Mouse (Mus musculus) liver, embryonic 16.5 days (tissue): ENCODE results near the gene Olfr1373. TPM values are rescaled to one million over a fixed set of nuclear protein-coding genes. Genes with fewer than 3 reads are reported as not detected.
"Not testable (repeated sequence)": the region's sequence is repeated elsewhere in the genome, so short reads cannot be mapped to it uniquely, and the experiment has no call there.

Source experiments
- ATAC-seq: fragments of 200-750 bp; cut with Nextera tagmentation; 2 replicates; pipeline ENCODE4 v1.8.0; 2017; ENCODE audit warnings: low read depth, mild to moderate bottlenecking, moderate number of reproducible peaks, moderate library complexity
- H3K27ac ChIP-seq: fragments of 300-500 bp; sonication (generic); 2 replicates; pipeline ENCODE4 v1.5.1; 2014; ENCODE audit warnings: mild to moderate bottlenecking, low read length
- H3K27me3 ChIP-seq: fragments of 300-500 bp; sonication (generic); 2 replicates; pipeline ENCODE4 v1.6.1; 2014; ENCODE audit warnings: low read depth, low read length, mixed read lengths; ENCODE audit not compliant: control insufficient read depth, insufficient read depth
- H3K36me3 ChIP-seq: fragments of 300-500 bp; sonication (generic); 2 replicates; pipeline ENCODE4 v1.6.1; 2014; ENCODE audit warnings: mild to moderate bottlenecking; ENCODE audit not compliant: control insufficient read depth, insufficient read depth
- H3K4me1 ChIP-seq: fragments of 300-500 bp; sonication (generic); 2 replicates; pipeline ENCODE4 v1.6.1; 2014; ENCODE audit warnings: low read depth, low read length, mixed read lengths; ENCODE audit not compliant: control insufficient read depth
- H3K4me2 ChIP-seq: fragments of 300-500 bp; sonication (generic); 2 replicates; pipeline ENCODE4 v1.6.1; 2014; ENCODE audit warnings: low read depth, low read length, mixed read lengths
- H3K4me3 ChIP-seq: fragments of 300-500 bp; sonication (generic); 2 replicates; pipeline ENCODE4 v1.5.1; 2014; ENCODE audit warnings: low read depth, mild to moderate bottlenecking, low read length
- H3K9ac ChIP-seq: fragments of 300-500 bp; sonication (generic); 2 replicates; pipeline ENCODE4 v1.6.1; 2014; ENCODE audit warnings: low read depth, low read length
- H3K9me3 ChIP-seq: fragments of 300-500 bp; sonication (generic); replicated peaks from 2 replicates; pipeline ENCODE4 v1.6.1; 2016; ENCODE audit warnings: low read length; ENCODE audit not compliant: control insufficient read depth
- WGBS: fragments of 180-500 bp; shearing (Covaris S2); extraction: QIAGEN DNeasy Blood & Tissue Kit; methylation state at CpG from one replicate; pipeline ENCODE4 v1.1.7; 2014; ENCODE audit not compliant: insufficient replicate concordance; 5-methylcytosine and 5-hydroxymethylcytosine counted together
- polyA plus RNA-seq: library from polyadenylated mRNA; unstranded; fragments of >200 nt; fragmentation: Nextera tagmentation; extraction: Ambion mirVana; gene quantifications from 2 replicates; pipeline ENCODE4 v1.2.1, GENCODE M21; 2015

Olfr1373 gene
- polyA plus RNA-seq = not detected in 2 replicates

GRCm38 (mm10) chr11:52145428-52145827 lies at the start of gene Olfr1373:
Gene Olfr1373, minus strand, starts transcription at chr11:52145528.
- not testable (repeated sequence) for H3K9ac ChIP-seq, H3K27ac ChIP-seq, H3K4me1 ChIP-seq, H3K4me3 ChIP-seq, H3K27me3 ChIP-seq, ATAC-seq, H3K36me3 ChIP-seq, H3K4me2 ChIP-seq, H3K9me3 ChIP-seq
- WGBS = 25% methylated on average over 1 of the region's 1 CpGs

GRCm38 (mm10) chr11:52180651-52181050 lies 35.3 kb upstream of the Olfr1373 start:
- H3K9me3 ChIP-seq, H3K4me3 ChIP-seq, H3K4me1 ChIP-seq, H3K9ac ChIP-seq, H3K36me3 ChIP-seq, H3K27ac ChIP-seq, H3K27me3 ChIP-seq, H3K4me2 ChIP-seq, ATAC-seq: not testable (repeated sequence)
- WGBS = 61% methylated on average over 4 of the region's 4 CpGs

GRCm38 (mm10) chr11:52179897-52180296 lies 34.6 kb upstream of the Olfr1373 start:
- not testable (repeated sequence) for H3K27ac ChIP-seq, H3K9me3 ChIP-seq, H3K4me1 ChIP-seq, H3K9ac ChIP-seq, ATAC-seq, H3K4me3 ChIP-seq, H3K36me3 ChIP-seq, H3K4me2 ChIP-seq, H3K27me3 ChIP-seq
- WGBS = 100% methylated on average over 1 of the region's 3 CpGs

- H3K9ac ChIP-seq = no peak overlapping the region
- no peak overlapping the region for H3K27ac ChIP-seq
- no peaks in the 10 kb centered on the region for H3K9me3 ChIP-seq
- no peak for ATAC-seq
- H3K4me2 ChIP-seq = peak overlapping the region; percentile 54
- H3K4me3 ChIP-seq = peak overlapping the region; percentile 51
- H3K36me3 ChIP-seq = no peaks in the 10 kb centered on the region
- WGBS = 9% methylated on average over 12 of the region's 12 CpGs
- no peaks in the 10 kb centered on the region for H3K4me1 ChIP-seq
- H3K27me3 ChIP-seq = peaks cover 42% of the 10 kb centered on the region
These were observed 23.1 kb upstream of the Olfr1373 start for GRCm38 (mm10) chr11:52168461-52168860.

- H3K9ac ChIP-seq, H3K4me1 ChIP-seq, H3K9me3 ChIP-seq, H3K36me3 ChIP-seq, H3K27ac ChIP-seq: not testable (repeated sequence)
- Histone ChIP-seq H3K4me3 (peak overlapping the region; percentile 51), H3K4me2 (peak overlapping the region; percentile 54), H3K27me3 (peaks cover 42% of the 10 kb centered on the region)
- WGBS = 1% methylated on average over 32 of the region's 42 CpGs
- ATAC-seq = peak; percentile 74
These were observed 22.6 kb upstream of the Olfr1373 start for GRCm38 (mm10) chr11:52167901-52168302.

- Histone ChIP-seq H3K9ac (no peak overlapping the region), H3K36me3 (no peaks in the 10 kb centered on the region), H3K4me1 (no peaks in the 10 kb centered on the region), H3K4me2 (0 out of 2 replicates have a peak overlapping the region, but pooled peaks have one; percentile 20), H3K9me3 (no peaks in the 10 kb centered on the region), H3K27ac (no peak overlapping the region), H3K4me3 (no peak overlapping the region), H3K27me3 (peaks cover 42% of the 10 kb centered on the region)
- no peak for ATAC-seq
- WGBS = 1% methylated on average over 21 of the region's 21 CpGs
These were observed 21.8 kb upstream of the Olfr1373 start for GRCm38 (mm10) chr11:52167126-52167525.

- Histone ChIP-seq H3K27ac (no peak overlapping the region), H3K4me3 (no peak overlapping the region), H3K9me3 (no peaks in the 10 kb centered on the region), H3K4me2 (no peak overlapping the region), H3K36me3 (no peaks in the 10 kb centered on the region), H3K27me3 (peaks cover 32% of the 10 kb centered on the region), H3K4me1 (no peaks in the 10 kb centered on the region), H3K9ac (no peak overlapping the region)
- WGBS = 13% methylated on average over 10 of the region's 10 CpGs
- ATAC-seq = no peak
These were observed 18.6 kb upstream of the Olfr1373 start for GRCm38 (mm10) chr11:52163926-52164325.

GRCm38 (mm10) chr11:52143675-52144074 lies 1.7 kb downstream of the Olfr1373 start:
- 31% methylated on average over 4 of the region's 4 CpGs for WGBS
- H3K9ac ChIP-seq, H3K27ac ChIP-seq, ATAC-seq, H3K4me1 ChIP-seq, H3K9me3 ChIP-seq, H3K4me2 ChIP-seq, H3K4me3 ChIP-seq, H3K36me3 ChIP-seq, H3K27me3 ChIP-seq: not testable (repeated sequence)

- Histone ChIP-seq H3K4me3 (no peak overlapping the region), H3K4me1 (no peaks in the 10 kb centered on the region; the same call in 1 of the 2 replicates), H3K4me2 (no peak overlapping the region), H3K36me3 (no peaks in the 10 kb centered on the region), H3K27me3 (no peaks in the 10 kb centered on the region), H3K27ac (no peak overlapping the region), H3K9ac (no peak overlapping the region), H3K9me3 (no peaks in the 10 kb centered on the region)
- no peak for ATAC-seq
- 75% methylated on average over 7 of the region's 7 CpGs for WGBS
These were observed 14.8 kb downstream of the Olfr1373 start for GRCm38 (mm10) chr11:52130451-52131068.
